Mouse (Mus musculus): Measurements from ENCODE around the gene Ndufv1.

GRCm38 (mm10) chr19:3967258-3967657 lies 45.3 kb downstream of the Ndufv1 start:
- TF ChIP-seq CTCF (IDR thresholded peaks at IDR 0.05; ENCODE audit: low read depth, low read length) (no peak), EP300 (IDR thresholded peaks at IDR 0.05; ENCODE audit: insufficient read depth, low read depth, low read length) (no peak), POLR2A (IDR thresholded peaks at IDR 0.05; ENCODE audit: insufficient read depth, low read length) (no peak)

Measured in ES-Bruce4 (cell line).